Mouse (Mus musculus): ENCODE data around the gene Lrrc47.

- no peak for TF ChIP-seq CTCF (IDR thresholded peaks at IDR 0.05; ENCODE audit: insufficient read depth, low read depth, low read length)
- TF ChIP-seq POLR2A (IDR thresholded peaks at IDR 0.05; ENCODE audit: insufficient read depth, low read depth, low read length) = no peak
Observed at GRCm38 (mm10) chr4:153968063-153968462, 43.5 kb upstream of the Lrrc47 start.

Measured in olfactory bulb, adult 2 months (tissue).